Mouse (Mus musculus) macrophage (primary cell): ENCODE results near the gene Cir1. TPM values are rescaled to one million over a fixed set of nuclear protein-coding genes. Genes with fewer than 3 reads are reported as not detected.

Source experiments
- H3K27ac ChIP-seq: fragments of 350-480 bp; formaldehyde crosslinking; 2 replicates; pipeline ENCODE4 v1.9.0; 2021
- H3K36me3 ChIP-seq: fragments of 350-480 bp; formaldehyde crosslinking; 2 replicates; pipeline ENCODE4 v1.9.0; 2021; ENCODE audit errors: inconsistent target
- H3K4me3 ChIP-seq: fragments of 350-480 bp; formaldehyde crosslinking; 2 replicates; pipeline ENCODE4 v1.9.0; 2021; ENCODE audit errors: inconsistent target
- H3K79me2 ChIP-seq: fragments of 350-480 bp; formaldehyde crosslinking; 2 replicates; pipeline ENCODE4 v1.9.0; 2021; ENCODE audit errors: inconsistent target
- WGBS: methylation state at CpG from one replicate; pipeline ENCODE4 v1.1.7; 2026; ENCODE audit warnings: inconsistent platforms; ENCODE audit not compliant: missing documents; 5-methylcytosine and 5-hydroxymethylcytosine counted together
- polyA plus RNA-seq: library from polyadenylated mRNA; stranded (reverse); fragments of 250-400 nt; gene quantifications from 3 replicates; pipeline ENCODE4 v1.2.4, GENCODE M21; 2018; ENCODE audit warnings: inconsistent platforms

Gene Cir1
- polyA plus RNA-seq, 1 experiment from 2014 or later = 40.4 TPM

DNA sequence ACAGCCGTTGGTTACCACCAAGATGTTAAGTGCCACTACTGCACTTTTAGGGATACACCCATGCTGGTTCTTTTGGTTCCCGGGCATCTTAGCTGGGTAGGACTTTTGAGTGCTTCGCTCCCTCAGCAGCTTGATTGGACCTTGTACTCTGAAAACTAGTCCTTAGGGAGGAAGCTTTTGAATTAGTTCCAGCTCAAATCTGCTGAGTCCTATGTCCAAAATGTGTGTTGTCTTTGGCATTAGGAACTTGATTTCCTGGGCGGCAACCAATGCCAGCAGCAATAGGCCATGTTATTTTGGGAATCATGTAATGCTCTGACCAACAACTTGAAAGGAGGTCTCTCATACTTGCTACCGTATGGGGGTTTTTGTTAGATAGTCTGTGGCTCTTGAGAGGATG lies 13.4 kb upstream of the Cir1 start:
- Histone ChIP-seq H3K27ac (no peak overlapping the region), H3K79me2 (no peaks in the 10 kb centered on the region), H3K4me3 (no peak overlapping the region), H3K36me3 (no peaks in the 10 kb centered on the region)
- WGBS = 97% methylated on average over 5 of the region's 5 CpGs

DNA sequence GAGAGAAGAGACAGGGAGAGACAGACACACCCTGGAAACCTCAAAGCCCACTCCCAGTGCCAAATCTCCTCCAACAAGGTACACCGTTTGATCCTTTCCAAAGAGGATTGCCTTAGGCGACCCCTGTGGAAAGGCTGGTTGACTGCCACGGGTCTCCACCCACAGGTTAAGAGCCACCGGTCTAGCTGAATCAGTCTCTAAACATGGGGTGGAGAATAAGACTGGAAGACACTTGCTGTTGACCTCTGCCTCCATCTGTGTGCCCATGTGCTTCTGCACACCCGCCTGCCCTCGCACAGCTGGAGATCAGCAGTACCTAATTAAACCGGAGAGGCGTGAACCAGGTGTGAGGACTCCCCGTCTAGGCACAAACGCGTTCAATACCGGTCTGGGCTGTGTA lies 10.5 kb upstream of the Cir1 start:
- Histone ChIP-seq H3K4me3 (no peak overlapping the region), H3K27ac (no peak overlapping the region), H3K36me3 (no peaks in the 10 kb centered on the region), H3K79me2 (no peaks in the 10 kb centered on the region)
- 84% methylated on average over 7 of the region's 12 CpGs for WGBS

DNA sequence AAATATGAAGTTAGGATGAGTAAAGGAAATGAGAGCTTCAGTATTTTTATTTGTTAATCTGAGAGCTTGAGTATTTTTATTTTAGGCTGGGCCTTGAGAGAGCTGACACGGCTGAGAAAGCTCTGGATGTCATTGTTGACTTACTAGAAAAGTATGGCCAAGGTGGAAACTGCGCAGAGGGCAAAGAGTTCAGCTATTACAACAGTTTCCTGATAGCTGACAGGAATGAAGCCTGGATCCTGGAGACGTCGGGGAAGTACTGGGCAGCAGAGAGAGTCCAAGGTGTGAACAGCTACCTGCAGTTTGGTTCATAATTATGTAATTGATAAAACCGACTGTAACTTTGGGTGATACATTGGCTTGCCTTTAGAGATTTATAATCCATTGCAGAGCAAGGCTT lies 6.7 kb upstream of the Cir1 start:
- Histone ChIP-seq H3K36me3 (no peaks in the 10 kb centered on the region), H3K4me3 (no peak overlapping the region), H3K79me2 (no peaks in the 10 kb centered on the region), H3K27ac (no peak overlapping the region)
- WGBS = 87% methylated on average over 5 of the region's 5 CpGs

DNA sequence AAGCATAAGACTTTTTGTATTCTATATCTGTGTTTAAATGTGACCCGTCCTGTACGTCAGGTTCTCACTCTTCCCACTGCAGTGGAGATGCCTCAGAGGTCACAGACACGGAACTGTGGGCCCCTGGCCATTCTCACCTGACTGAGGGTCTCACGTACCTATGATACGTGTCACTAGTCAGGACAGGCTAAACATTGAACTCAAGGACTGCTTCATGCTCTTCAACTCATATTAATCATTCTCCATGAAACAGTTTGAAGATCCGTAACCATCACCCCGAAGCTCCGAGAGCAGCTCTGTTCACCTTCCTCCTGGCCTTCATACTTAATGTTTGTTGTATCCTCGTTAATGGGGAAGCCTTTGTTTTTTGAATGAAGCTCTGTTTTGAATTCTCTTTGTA lies 4.9 kb upstream of the Cir1 start:
- Histone ChIP-seq H3K4me3 (no peak overlapping the region), H3K36me3 (no peaks in the 10 kb centered on the region), H3K79me2 (no peaks in the 10 kb centered on the region), H3K27ac (no peak overlapping the region)
- 93% methylated on average over 9 of the region's 9 CpGs for WGBS

DNA sequence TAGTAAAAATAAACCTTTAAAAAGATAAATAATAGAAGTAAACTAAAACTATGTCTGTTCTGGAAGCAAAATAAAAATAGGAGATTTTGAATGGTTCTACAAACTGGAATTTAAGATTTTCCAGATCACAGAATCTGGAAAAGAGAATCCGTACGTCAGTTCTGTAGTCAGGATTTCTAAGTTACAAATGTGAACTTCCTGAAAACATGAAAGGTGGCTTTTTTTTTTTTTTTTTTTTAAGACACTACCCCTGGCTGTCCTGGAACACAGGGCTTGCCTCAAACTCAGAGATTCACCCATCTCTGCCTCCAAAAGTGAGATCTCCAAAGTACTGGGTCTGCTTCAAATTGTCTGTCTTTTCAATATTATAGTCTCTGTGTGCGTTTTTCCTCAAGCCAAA lies 1.8 kb upstream of the Cir1 start:
- H3K27ac ChIP-seq = no peak overlapping the region
- no peak overlapping the region for H3K4me3 ChIP-seq
- 95% methylated on average over 3 of the region's 3 CpGs for WGBS
- H3K36me3 ChIP-seq = peaks cover 10% of the 10 kb centered on the region
- H3K79me2 ChIP-seq = peaks cover 22% of the 10 kb centered on the region

DNA sequence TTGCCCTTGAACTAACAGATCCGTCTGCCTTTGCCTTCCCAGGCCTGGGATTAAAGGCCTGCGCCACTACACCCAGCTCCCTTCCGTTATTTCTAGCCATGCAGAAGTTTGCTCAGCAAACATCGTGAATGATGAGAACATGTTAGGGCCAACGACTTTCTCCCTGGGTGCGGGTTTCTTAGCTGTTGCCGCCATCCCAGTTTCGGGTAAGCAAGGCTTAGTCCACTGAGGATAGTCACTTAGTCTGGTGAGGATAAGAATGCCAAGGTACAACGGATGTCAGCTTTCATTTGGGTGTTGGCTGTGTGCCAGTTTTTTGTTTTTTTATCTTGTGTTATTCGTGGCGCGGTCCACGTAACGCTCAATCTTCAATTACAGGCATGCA lies 608 bp upstream of the Cir1 start:
- peak overlapping the region; percentile 99 for H3K4me3 ChIP-seq
- H3K79me2 ChIP-seq = peaks cover 27% of the 10 kb centered on the region
- peaks cover 22% of the 10 kb centered on the region for H3K36me3 ChIP-seq
- H3K27ac ChIP-seq = peak overlapping the region; percentile 54
- WGBS = 59% methylated on average over 14 of the region's 14 CpGs

DNA sequence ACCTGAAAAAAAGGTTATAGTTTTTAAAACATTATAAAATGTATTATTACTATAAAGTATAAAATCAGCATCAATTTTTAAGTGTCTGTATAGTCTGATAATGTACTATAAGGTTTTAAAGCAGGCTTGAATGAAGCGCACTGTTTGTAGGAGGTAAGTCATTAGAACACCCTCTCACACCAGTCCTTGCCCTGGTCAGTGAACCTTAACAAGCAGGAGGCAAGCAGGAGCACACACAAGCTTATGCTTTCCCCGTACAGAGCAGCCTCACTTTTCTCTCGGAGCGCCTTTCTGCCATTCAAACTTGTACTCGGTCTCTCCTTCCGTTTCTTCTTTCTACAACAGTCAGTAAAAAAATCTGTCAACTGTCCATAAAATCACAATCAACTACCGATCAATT lies 6.5 kb downstream of the Cir1 start:
- Histone ChIP-seq H3K4me3 (no peak overlapping the region), H3K27ac (no peak overlapping the region), H3K36me3 (peaks cover 83% of the 10 kb centered on the region), H3K79me2 (peaks cover 17% of the 10 kb centered on the region)
- WGBS = 93% methylated on average over 7 of the region's 7 CpGs

DNA sequence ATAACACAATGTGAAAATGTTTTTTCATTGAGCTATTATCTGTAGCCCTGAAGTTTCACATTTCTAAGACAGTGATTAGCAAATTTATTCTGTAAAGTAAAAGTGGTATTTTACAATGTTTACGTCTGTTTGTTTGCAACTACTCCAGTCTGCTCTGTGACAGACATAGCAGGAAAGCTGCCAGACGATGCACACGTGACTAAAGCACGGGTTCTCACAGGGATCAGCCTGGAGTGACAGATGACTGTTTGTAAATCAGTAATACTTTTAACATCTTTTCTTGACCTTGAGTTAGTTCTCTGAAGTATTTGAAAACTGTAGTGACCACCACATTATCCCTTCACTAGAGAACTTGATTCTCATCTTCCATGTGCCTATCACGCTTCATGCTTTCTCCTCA lies 8.0 kb downstream of the Cir1 start:
- 100% methylated on average over 5 of the region's 5 CpGs for WGBS
- Histone ChIP-seq H3K36me3 (peaks cover 80% of the 10 kb centered on the region), H3K4me3 (no peak overlapping the region), H3K79me2 (peaks cover 6% of the 10 kb centered on the region; the same call in 1 of the 2 replicates), H3K27ac (no peak overlapping the region)

DNA sequence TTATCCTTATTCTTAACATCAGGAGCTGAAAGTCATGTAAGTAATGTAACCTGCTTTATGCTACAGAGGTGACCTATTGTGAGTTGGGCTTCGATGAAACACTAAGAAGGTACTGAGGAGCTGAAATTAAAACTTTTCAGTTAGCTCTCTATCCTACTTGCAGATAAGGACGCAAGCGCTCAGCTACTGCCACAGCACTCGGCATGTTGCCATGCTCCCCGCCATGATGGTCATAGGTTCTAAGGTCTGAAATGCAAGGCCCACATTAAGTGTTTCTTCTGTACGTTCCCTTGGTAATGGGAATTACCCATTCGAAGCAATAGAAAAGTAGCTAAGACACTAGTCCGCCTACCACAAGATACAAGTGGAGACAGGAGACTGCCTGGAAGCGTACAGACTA lies 9.8 kb downstream of the Cir1 start:
- Histone ChIP-seq H3K36me3 (peaks cover 79% of the 10 kb centered on the region), H3K27ac (no peak overlapping the region), H3K4me3 (no peak overlapping the region), H3K79me2 (no peaks in the 10 kb centered on the region)
- 97% methylated on average over 9 of the region's 9 CpGs for WGBS

DNA sequence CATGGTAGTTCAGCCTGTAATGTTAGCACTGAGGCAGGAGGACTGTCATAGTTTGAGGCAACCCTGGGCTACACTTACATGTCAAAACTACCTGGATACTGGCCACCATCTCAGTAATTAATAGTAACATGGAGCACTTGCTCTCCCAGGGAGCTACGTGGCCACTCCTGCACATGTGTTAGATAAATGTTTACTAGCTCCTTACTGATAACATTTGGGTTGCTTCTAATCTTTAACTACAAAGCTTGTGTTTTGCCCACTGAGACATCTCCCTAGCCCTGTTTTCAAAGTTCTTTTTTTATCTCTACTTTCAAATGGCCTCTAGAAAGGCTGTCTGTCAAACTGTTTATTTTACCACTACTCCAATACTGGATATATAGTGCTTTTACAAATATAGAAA lies 10.5 kb downstream of the Cir1 start:
- Histone ChIP-seq H3K36me3 (peaks cover 74% of the 10 kb centered on the region), H3K27ac (no peak overlapping the region), H3K4me3 (no peak overlapping the region)

DNA sequence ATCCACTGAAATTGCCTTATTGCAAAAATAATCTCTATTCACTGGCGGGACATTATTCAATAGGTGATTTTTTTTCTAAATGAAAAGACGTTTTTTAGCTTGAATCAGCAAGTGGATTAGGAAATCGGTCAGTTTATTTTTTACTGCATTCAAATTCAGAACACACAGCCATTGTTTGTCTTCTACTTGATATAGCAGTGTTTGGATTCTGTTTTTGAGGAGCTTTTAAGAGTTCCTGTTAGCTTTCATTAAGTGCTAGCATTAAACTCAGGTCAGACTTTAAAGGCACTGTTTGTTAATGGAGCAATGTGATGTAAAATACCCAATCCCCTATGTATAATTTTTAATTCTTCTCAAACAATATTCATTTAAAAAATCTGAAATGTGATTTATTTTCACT lies 13.7 kb downstream of the Cir1 start:
- Histone ChIP-seq H3K4me3 (no peak overlapping the region), H3K27ac (no peak overlapping the region), H3K36me3 (peaks cover 49% of the 10 kb centered on the region), H3K79me2 (no peaks in the 10 kb centered on the region)
- 92% methylated on average over 3 of the region's 3 CpGs for WGBS

More for the DNA sequence above, 10.5 kb downstream of the Cir1 start:
- 88% methylated on average over 1 of the region's 1 CpGs for WGBS
- no peaks in the 10 kb centered on the region for H3K79me2 ChIP-seq

DNA sequence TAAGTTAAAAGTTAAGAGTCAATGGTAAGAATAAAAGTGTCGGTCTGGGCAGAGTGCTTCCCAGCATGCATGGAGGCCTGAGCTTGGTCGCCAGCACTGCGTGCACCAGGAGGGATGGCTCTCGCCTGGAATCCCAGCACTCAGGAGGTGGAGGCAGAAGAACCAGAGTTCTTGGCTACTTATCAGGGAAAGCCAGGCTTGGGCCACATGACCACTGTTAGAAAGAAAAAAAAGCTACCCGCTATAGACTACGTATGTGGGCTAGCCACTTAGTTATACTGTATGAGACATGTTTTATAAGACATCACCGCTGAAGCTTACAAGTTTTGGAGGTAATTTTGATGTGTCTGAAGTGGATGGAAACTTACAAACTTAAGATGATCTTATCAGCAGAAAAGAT lies 14.3 kb downstream of the Cir1 start:
- no peak overlapping the region for H3K4me3 ChIP-seq
- H3K27ac ChIP-seq = no peak overlapping the region
- H3K79me2 ChIP-seq = no peaks in the 10 kb centered on the region
- peaks cover 43% of the 10 kb centered on the region for H3K36me3 ChIP-seq
- WGBS = 95% methylated on average over 7 of the region's 7 CpGs

DNA sequence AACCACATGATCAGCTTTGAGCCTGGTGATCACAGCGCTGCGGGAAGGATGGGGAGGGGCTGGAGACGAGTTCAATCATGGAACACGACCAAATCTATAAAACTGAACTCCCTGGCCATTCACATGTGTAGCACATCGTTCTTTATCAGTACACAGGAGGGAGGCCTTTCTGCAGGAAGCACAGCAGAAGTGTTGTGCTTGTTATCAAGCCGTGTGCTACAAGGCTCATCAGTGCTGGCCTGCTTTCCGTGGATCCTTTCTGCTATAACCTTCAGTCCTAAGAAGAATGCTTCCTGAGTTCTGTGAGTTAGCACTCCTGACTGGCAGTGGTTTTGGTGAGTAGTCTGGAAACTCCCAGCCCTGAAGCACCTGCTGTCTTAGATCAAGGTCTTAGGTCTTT lies 17.5 kb downstream of the Cir1 start:
- Histone ChIP-seq H3K36me3 (peaks cover 37% of the 10 kb centered on the region), H3K79me2 (no peaks in the 10 kb centered on the region), H3K4me3 (no peak overlapping the region), H3K27ac (no peak overlapping the region)
- 88% methylated on average over 7 of the region's 7 CpGs for WGBS

DNA sequence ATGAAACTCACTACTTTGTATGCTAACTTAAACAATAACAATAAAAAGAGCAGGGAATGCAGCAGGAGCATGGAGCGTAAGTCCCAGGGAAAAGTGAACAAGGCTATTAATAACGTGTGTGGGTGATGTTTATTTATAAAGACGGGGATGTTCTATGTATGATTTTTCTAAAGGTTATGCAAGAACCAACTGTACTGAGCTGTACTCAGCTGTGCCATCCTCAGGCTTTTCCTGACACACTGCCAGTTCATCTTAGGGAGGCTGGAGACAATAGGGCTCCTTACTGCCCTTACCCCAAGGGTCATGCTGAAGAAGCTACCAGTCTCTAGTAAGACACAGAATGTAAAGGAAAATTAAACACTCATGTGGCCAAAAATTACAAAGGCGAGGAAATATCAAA lies 21.4 kb downstream of the Cir1 start:
- Histone ChIP-seq H3K36me3 (peaks cover 34% of the 10 kb centered on the region; the same call in 1 of the 2 replicates), H3K4me3 (no peak overlapping the region), H3K79me2 (no peaks in the 10 kb centered on the region), H3K27ac (no peak overlapping the region)
- WGBS = 85% methylated on average over 4 of the region's 4 CpGs

DNA sequence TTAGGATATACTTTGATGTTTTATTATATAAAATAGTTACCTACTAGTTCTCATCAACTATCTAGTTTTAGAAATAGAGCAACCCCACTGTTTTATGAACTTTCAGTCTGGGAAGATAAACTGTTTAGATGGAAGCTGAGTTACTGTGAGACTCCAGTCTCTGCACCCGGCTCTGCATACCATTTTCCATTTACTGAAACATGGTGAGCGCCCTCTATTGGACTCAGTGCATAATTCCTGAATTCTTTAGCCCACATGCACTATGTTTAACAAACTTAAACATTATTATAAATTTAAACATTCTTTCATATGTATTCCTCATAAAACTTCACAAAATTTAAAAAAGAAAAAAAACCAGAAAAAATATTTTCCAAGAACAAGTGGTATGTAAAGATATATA lies 26.9 kb downstream of the Cir1 start:
- Histone ChIP-seq H3K27ac (no peak overlapping the region), H3K79me2 (no peaks in the 10 kb centered on the region), H3K4me3 (no peak overlapping the region), H3K36me3 (peaks cover 20% of the 10 kb centered on the region; the same call in 1 of the 2 replicates)
- WGBS = 46% methylated on average over 2 of the region's 2 CpGs

DNA sequence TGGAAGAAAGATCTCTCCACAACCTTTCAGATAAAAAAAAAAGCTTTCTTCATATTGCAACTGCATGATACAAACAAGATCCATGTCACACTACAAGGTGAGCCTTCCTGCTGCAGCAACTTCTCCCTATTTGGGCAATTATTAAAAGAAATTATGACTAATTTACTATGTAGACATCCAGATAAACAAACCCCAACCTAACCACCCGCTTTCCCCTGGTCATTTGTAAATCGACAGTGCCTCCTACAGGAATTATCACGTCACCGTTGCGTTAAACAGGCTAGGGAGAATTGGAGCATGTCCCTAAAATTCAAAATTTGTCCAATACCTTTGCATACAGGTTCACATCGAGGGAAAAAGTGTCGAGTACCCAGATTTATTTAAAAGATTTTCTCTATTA lies 30.8 kb downstream of the Cir1 start:
- no peak overlapping the region for H3K4me3 ChIP-seq
- no peaks in the 10 kb centered on the region; the same call in 1 of the 2 replicates for H3K36me3 ChIP-seq
- no peak overlapping the region for H3K27ac ChIP-seq
- no peaks in the 10 kb centered on the region for H3K79me2 ChIP-seq
- 47% methylated on average over 7 of the region's 7 CpGs for WGBS
